Mouse (Mus musculus) erythroblast, adult 5-6 weeks (primary cell): Measurements from ENCODE around the gene Zbed4. TPM values are rescaled to one million over a fixed set of nuclear protein-coding genes. Genes with fewer than 3 reads are reported as not detected.
"Not testable (repeated sequence)": the region's sequence is repeated elsewhere in the genome, so short reads cannot be mapped to it uniquely, and the experiment has no call there.

ENCODE experiments used
- ATAC-seq: replicated peaks from 2 replicates; pipeline ENCODE4 v1.8.0; 2016; ENCODE audit warnings: moderate number of reproducible peaks, mild to moderate bottlenecking, moderate TSS enrichment, inconsistent platforms; ENCODE audit not compliant: poor library complexity, low FRiP score, severe bottlenecking
- total RNA-seq, 2 experiments: library from RNA; stranded (forward) in 1 of 2; stranded (reverse) in 1 of 2; fragments of 150-400 nt in 1 of 2; fragments of 200-764, 138-1000 nt in 1 of 2; gene quantifications; 2 replicates each; pipeline versions ENCODE4 v1.2.3 to v1.2.4; 2015 to 2017; ENCODE audit warnings: low replicate concordance in 2 of 2

Zbed4 gene
- total RNA-seq (2015; ENCODE audit: low replicate concordance), result 14.8 and 30.1 TPM in 2 replicates
- 26.3 and 29.1 TPM in 2 replicates for total RNA-seq (2017; ENCODE audit: low replicate concordance)

- peak; percentile 40 for ATAC-seq
These were observed at the start of gene Zbed4 for GRCm38 (mm10) chr15:88751564-88752402. Zbed4 (plus strand) TSS chr15:88751660.

GRCm38 (mm10) chr15:88702501-88702900 is 49.0 kb upstream of the Zbed4 start:
- no peak for ATAC-seq

GRCm38 (mm10) chr15:88704284-88704683 is 47.2 kb upstream of the Zbed4 start:
- no peak for ATAC-seq

GRCm38 (mm10) chr15:88706320-88706719 is 45.1 kb upstream of the Zbed4 start:
- ATAC-seq, result no peak

- ATAC-seq, result not testable (repeated sequence)
These were observed 44.5 kb upstream of the Zbed4 start for GRCm38 (mm10) chr15:88706987-88707386.

- ATAC-seq, result no peak
These were observed 43.3 kb upstream of the Zbed4 start for GRCm38 (mm10) chr15:88708204-88708603.

- no peak for ATAC-seq
These were observed 42.6 kb upstream of the Zbed4 start for GRCm38 (mm10) chr15:88708657-88709511.

- no peak for ATAC-seq
These were observed 41.6 kb upstream of the Zbed4 start for GRCm38 (mm10) chr15:88709878-88710277.

- no peak for ATAC-seq
These were observed 39.0 kb upstream of the Zbed4 start for GRCm38 (mm10) chr15:88712501-88712900.

GRCm38 (mm10) chr15:88714021-88714589 is 37.4 kb upstream of the Zbed4 start:
- no peak for ATAC-seq

GRCm38 (mm10) chr15:88716350-88716749 is 35.1 kb upstream of the Zbed4 start:
- ATAC-seq, result peak; percentile 70

- ATAC-seq, result no peak
These were observed 34.2 kb upstream of the Zbed4 start for GRCm38 (mm10) chr15:88717239-88717638.

- ATAC-seq, result no peak
These were observed 28.3 kb upstream of the Zbed4 start for GRCm38 (mm10) chr15:88723205-88723604.

GRCm38 (mm10) chr15:88724311-88724710 is 27.1 kb upstream of the Zbed4 start:
- ATAC-seq, result no peak

- ATAC-seq, result no peak
These were observed 26.4 kb upstream of the Zbed4 start for GRCm38 (mm10) chr15:88725036-88725435.

- no peak for ATAC-seq
These were observed 24.3 kb upstream of the Zbed4 start for GRCm38 (mm10) chr15:88727204-88727603.

- no peak for ATAC-seq
These were observed 20.7 kb upstream of the Zbed4 start for GRCm38 (mm10) chr15:88730717-88731116.

- peak; percentile 13; the same call in 1 of the 2 replicates for ATAC-seq
These were observed 18.9 kb upstream of the Zbed4 start for GRCm38 (mm10) chr15:88732405-88733020.

GRCm38 (mm10) chr15:88733041-88733751 is 18.3 kb upstream of the Zbed4 start:
- peak; percentile 55 for ATAC-seq
